Mouse (Mus musculus): ENCODE results near the gene Sytl3.
"Not testable (repeated sequence)": the region's sequence is repeated elsewhere in the genome, so short reads cannot be mapped to it uniquely, and the experiment has no call there.

DNA sequence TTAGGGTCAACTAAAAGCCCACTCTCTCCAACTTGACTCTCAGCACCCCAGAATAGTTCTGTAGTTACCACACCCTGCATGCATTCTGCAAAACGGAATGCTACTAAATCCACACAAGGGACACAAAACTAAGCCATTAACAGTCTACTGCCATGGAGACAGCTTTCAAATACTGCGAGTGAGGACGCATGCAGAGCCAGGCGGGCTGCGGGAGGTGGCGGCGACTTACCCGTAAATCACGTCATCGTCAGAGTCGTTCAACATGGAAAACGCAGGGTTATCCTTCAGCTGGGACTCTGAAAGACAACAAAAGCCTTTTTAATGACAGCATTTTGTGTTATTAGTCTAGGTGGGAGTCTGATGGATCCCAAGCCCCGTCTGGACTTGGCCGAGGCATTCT lies 45.4 kb upstream of the Sytl3 start:
- TF ChIP-seq CTCF (IDR thresholded peaks at IDR 0.05; ENCODE audit: low read depth, low read length); POLR2A (IDR thresholded peaks at IDR 0.05; ENCODE audit: insufficient read depth, low read length): not testable (repeated sequence)

Data from ES-Bruce4 (cell line).